Mouse (Mus musculus) olfactory bulb, adult 2 months (tissue): ENCODE measurements around the gene Setd1b. TPM values are rescaled to one million over a fixed set of nuclear protein-coding genes. Genes with fewer than 3 reads are reported as not detected.

Experiments used
- H3K27ac ChIP-seq: fragments of 200-500 bp; 2 replicates; pipeline ENCODE4 v1.5.1; 2012; ENCODE audit warnings: low read depth, low read length; ENCODE audit not compliant: insufficient read depth
- H3K4me1 ChIP-seq: fragments of 200-500 bp; 2 replicates; pipeline ENCODE4 v1.6.1; 2012; ENCODE audit warnings: low read length; ENCODE audit not compliant: control insufficient read depth, insufficient read depth
- H3K4me3 ChIP-seq: fragments of 200-500 bp; 2 replicates; pipeline ENCODE4 v1.5.1; 2012; ENCODE audit warnings: mild to moderate bottlenecking, low read depth, low read length, moderate library complexity; ENCODE audit not compliant: insufficient read depth
- CTCF ChIP-seq: fragments of 200-500 bp; IDR thresholded peaks from 2 replicates; pipeline ENCODE4 v1.5.1; 2012; ENCODE audit warnings: low read depth, mild to moderate bottlenecking, low read length, moderate library complexity; ENCODE audit not compliant: insufficient read depth
- POLR2A ChIP-seq: fragments of 200-500 bp; IDR thresholded peaks from 2 replicates; pipeline ENCODE4 v1.6.1; 2012; ENCODE audit warnings: mild to moderate bottlenecking, low read depth, low read length, moderate library complexity; ENCODE audit not compliant: insufficient read depth
- WGBS: fragments of 180-500 bp; shearing (Covaris S2); methylation state at CpG from one replicate; pipeline ENCODE4 v1.1.7; 2018; 5-methylcytosine and 5-hydroxymethylcytosine counted together
- polyA plus RNA-seq: library from polyadenylated mRNA; stranded (reverse); fragments of >200 nt; gene quantifications from 2 replicates; pipeline ENCODE4 v1.2.4, GENCODE M21; 2012; ENCODE audit warnings: low replicate concordance; ENCODE audit not compliant: missing spikeins, insufficient read depth, insufficient read length

Setd1b gene
- polyA plus RNA-seq, 1 experiment: not detected

DNA sequence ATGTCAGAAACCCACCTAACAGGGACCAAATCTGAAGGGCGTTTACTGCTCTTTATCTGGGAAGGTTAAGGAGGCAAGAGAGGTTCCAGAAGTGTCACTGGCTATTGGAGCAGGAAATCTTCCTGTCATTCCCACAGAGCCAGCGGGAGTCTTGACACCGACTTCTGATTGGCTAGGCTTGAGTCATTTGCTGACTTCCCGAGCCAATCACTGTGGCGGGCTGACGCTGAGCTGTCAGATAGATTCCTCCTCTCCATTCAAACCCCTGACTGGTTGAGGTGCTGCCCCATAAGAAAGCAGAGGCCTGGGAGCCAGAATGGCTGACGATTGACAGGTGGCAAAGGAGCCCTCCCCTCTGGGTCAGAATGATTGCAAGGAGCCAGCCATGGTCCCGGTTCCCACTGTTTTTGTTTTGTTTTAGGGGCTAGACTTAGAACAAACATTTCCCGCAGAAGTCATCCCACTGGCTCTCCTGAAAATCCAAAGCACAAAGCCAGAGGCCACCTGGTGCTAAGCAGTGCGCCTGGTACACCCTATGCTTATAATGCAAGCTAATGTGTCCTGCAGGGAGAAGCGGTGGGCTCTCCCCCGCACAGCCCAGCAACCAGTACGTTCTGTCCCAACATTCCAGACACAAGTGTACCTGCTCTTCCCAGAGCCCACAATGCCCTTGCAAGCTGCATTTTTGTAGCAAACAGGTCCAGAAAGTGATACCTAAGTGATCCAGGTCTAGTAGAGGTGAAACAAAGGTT lies 32.4 kb upstream of the Setd1b start:
- 28% methylated on average over 13 of the region's 13 CpGs for WGBS
- no peak overlapping the region for H3K27ac ChIP-seq
- peaks cover 15% of the 10 kb centered on the region for H3K4me1 ChIP-seq
- no peak overlapping the region for H3K4me3 ChIP-seq
- no peak for TF ChIP-seq CTCF
- TF ChIP-seq POLR2A: no peak

- Histone ChIP-seq H3K27ac (no peak overlapping the region), H3K4me3 (no peak overlapping the region), H3K4me1 (peaks cover 15% of the 10 kb centered on the region)
- 32% methylated on average over 13 of the region's 13 CpGs for WGBS
- no peak for TF ChIP-seq CTCF
- TF ChIP-seq POLR2A: no peak
These were observed 31.7 kb upstream of the Setd1b start for GRCm38 (mm10) chr5:123110296-123110721.

GRCm38 (mm10) chr5:123114109-123114508 lies 27.9 kb upstream of the Setd1b start:
- TF ChIP-seq CTCF: no peak
- no peak for TF ChIP-seq POLR2A
- 71% methylated on average over 11 of the region's 11 CpGs for WGBS
- no peak overlapping the region for H3K27ac ChIP-seq
- H3K4me1 ChIP-seq: peaks cover 12% of the 10 kb centered on the region
- H3K4me3 ChIP-seq: no peak overlapping the region

GRCm38 (mm10) chr5:123114924-123115323 lies 27.1 kb upstream of the Setd1b start:
- TF ChIP-seq POLR2A: no peak
- TF ChIP-seq CTCF: no peak
- peaks cover 6% of the 10 kb centered on the region for H3K4me1 ChIP-seq
- WGBS: 45% methylated on average over 7 of the region's 7 CpGs
- no peak overlapping the region for H3K4me3 ChIP-seq
- no peak overlapping the region for H3K27ac ChIP-seq

GRCm38 (mm10) chr5:123116080-123116479 lies 25.9 kb upstream of the Setd1b start:
- no peak overlapping the region for H3K4me3 ChIP-seq
- WGBS: 90% methylated on average over 8 of the region's 8 CpGs
- no peaks in the 10 kb centered on the region; the same call in 1 of the 2 replicates for H3K4me1 ChIP-seq
- no peak overlapping the region for H3K27ac ChIP-seq
- no peak for TF ChIP-seq CTCF
- no peak for TF ChIP-seq POLR2A

GRCm38 (mm10) chr5:123117257-123117656 lies 24.7 kb upstream of the Setd1b start:
- WGBS: 23% methylated on average over 10 of the region's 10 CpGs
- TF ChIP-seq CTCF (peak; percentile 78), POLR2A (no peak)

DNA sequence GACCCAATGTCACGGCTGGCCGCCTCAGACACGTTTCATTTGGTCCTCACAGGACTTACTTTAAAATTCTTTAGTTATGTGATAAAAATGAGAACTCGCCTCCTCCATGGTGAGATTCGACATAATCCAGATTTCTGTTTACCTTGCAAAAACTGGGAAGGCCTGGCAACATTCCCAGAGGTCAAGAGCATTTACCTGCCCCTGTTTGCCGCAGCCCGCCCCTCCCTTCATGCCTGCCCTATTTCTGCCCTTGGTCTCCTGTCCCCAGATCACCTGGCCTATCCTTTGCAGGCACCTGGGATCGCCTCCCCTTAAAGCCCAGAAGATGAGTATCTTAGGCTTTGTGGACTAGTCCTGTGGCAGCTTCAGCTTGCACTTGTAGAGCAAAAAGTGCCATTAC lies 24.2 kb upstream of the Setd1b start:
- H3K4me3 ChIP-seq: no peak overlapping the region
- WGBS: 90% methylated on average over 8 of the region's 8 CpGs
- H3K27ac ChIP-seq: no peak overlapping the region
- no peaks in the 10 kb centered on the region; the same call in 1 of the 2 replicates for H3K4me1 ChIP-seq
- TF ChIP-seq POLR2A (no peak), CTCF (no peak)

More at GRCm38 (mm10) chr5:123117257-123117656, 24.7 kb upstream of the Setd1b start:
- no peaks in the 10 kb centered on the region; the same call in 1 of the 2 replicates for H3K4me1 ChIP-seq
- H3K27ac ChIP-seq: no peak overlapping the region
- no peak overlapping the region for H3K4me3 ChIP-seq

DNA sequence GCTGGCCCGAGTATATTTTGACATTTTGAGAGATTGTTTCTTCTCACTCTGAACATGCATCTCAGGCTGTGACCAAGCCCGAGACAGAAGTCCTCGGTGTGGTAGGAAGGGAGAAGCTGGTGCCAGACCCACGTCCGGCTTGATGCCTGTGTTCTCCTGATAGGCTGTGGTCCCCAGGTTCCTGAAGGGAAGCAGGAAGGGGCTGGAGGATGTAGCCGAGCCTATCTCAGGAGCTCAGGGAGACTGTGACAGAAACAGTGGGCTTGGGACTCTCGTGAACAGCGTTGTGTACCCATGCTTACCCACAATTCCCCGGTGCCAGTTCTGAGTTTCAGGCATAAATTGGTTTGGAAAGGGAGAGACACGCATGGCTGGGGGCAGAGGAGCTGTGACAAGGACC lies 23.2 kb upstream of the Setd1b start:
- H3K4me1 ChIP-seq: no peaks in the 10 kb centered on the region; the same call in 1 of the 2 replicates
- no peak for TF ChIP-seq CTCF
- no peak for TF ChIP-seq POLR2A
- 81% methylated on average over 10 of the region's 10 CpGs for WGBS

GRCm38 (mm10) chr5:123120624-123121215 lies 21.3 kb upstream of the Setd1b start:
- TF ChIP-seq POLR2A (no peak), CTCF (no peak)
- 68% methylated on average over 7 of the region's 7 CpGs for WGBS
- Histone ChIP-seq H3K4me1 (no peaks in the 10 kb centered on the region), H3K27ac (no peak overlapping the region), H3K4me3 (no peak overlapping the region)

More for the DNA sequence above, 23.2 kb upstream of the Setd1b start:
- Histone ChIP-seq H3K27ac (no peak overlapping the region), H3K4me3 (no peak overlapping the region)

GRCm38 (mm10) chr5:123122181-123122580 lies 19.8 kb upstream of the Setd1b start:
- WGBS: 87% methylated on average over 4 of the region's 4 CpGs
- no peak overlapping the region for H3K27ac ChIP-seq
- TF ChIP-seq POLR2A: no peak
- no peak for TF ChIP-seq CTCF
- no peak overlapping the region for H3K4me3 ChIP-seq
- no peaks in the 10 kb centered on the region for H3K4me1 ChIP-seq
